Mouse (Mus musculus): Measurements from ENCODE around the gene Fbxo8.

The Fbxo8 gene

GRCm38 (mm10) chr8:56550558-56551360 is at the start of gene Fbxo8, which contains the start of gene Cep44:
Gene Fbxo8 (plus strand): TSS chr8:56551090.
Gene Cep44 (minus strand): TSS chr8:56551047.
- in situ Hi-C loops (cut with MboI, MseI), result loop anchor here in 1 of 2 experiments (25.0 kb wide), 1 partner anchor 962 kb away; the partner anchor contains the start of gene Hmgb2

GRCm38 (mm10) chr8:56501911-56502310 is 49.0 kb upstream of the Fbxo8 start:
- in situ Hi-C loops (cut with MboI, MseI), result no loop called here

- in situ Hi-C loops (cut with MboI, MseI), result no loop called here
Observed at GRCm38 (mm10) chr8:56508318-56508951, 42.5 kb upstream of the Fbxo8 start.

GRCm38 (mm10) chr8:56508952-56509479 is 41.9 kb upstream of the Fbxo8 start:
- in situ Hi-C loops (cut with MboI, MseI), result no loop called here

- in situ Hi-C loops (cut with MboI, MseI), result no loop called here
Observed at GRCm38 (mm10) chr8:56518848-56519247, 32.0 kb upstream of the Fbxo8 start.

- in situ Hi-C loops (cut with MboI, MseI), result no loop called here
Observed at GRCm38 (mm10) chr8:56520249-56520648, 30.6 kb upstream of the Fbxo8 start.

- in situ Hi-C loops (cut with MboI, MseI), result no loop called here
Observed at GRCm38 (mm10) chr8:56521051-56521450, 29.8 kb upstream of the Fbxo8 start.

- in situ Hi-C loops (cut with MboI, MseI), result loop anchor here in 1 of 2 experiments (25.0 kb wide), 1 partner anchor 783 kb away; the partner anchor contains the start of gene Hand2
Observed at GRCm38 (mm10) chr8:56528869-56529268, 22.0 kb upstream of the Fbxo8 start.

GRCm38 (mm10) chr8:56530359-56530758 is 20.5 kb upstream of the Fbxo8 start:
- in situ Hi-C loops (cut with MboI, MseI), result loop anchor here in 1 of 2 experiments (10.0 to 25.0 kb wide), 2 partner anchors 84 to 782 kb away; partner anchors contain the start of gene Hand2

GRCm38 (mm10) chr8:56540706-56541105 is 10.2 kb upstream of the Fbxo8 start:
- in situ Hi-C loops (cut with MboI, MseI), result loop anchor here in 1 of 2 experiments (25.0 kb wide), 1 partner anchor 772 kb away; the partner anchor contains the start of gene Hand2

GRCm38 (mm10) chr8:56547866-56548265 is 3.0 kb upstream of the Fbxo8 start:
- in situ Hi-C loops (cut with MboI, MseI), result loop anchor here in 1 of 2 experiments (25.0 kb wide), 1 partner anchor 764 kb away; the partner anchor contains the start of gene Hand2

GRCm38 (mm10) chr8:56551361-56551852 is 517 bp downstream of the Fbxo8 start:
- in situ Hi-C loops (cut with MboI, MseI), result loop anchor here in 1 of 2 experiments (25.0 kb wide), 1 partner anchor 961 kb away; the partner anchor contains the start of gene Hmgb2

- in situ Hi-C loops (cut with MboI, MseI), result loop anchor here in 1 of 2 experiments (25.0 kb wide), 1 partner anchor 960 kb away; the partner anchor contains the start of gene Hmgb2
Observed at GRCm38 (mm10) chr8:56552045-56552444, 1.2 kb downstream of the Fbxo8 start.

GRCm38 (mm10) chr8:56552551-56553103 is 1.7 kb downstream of the Fbxo8 start:
- in situ Hi-C loops (cut with MboI, MseI), result loop anchor here in 1 of 2 experiments (25.0 kb wide), 1 partner anchor 960 kb away; the partner anchor contains the start of gene Hmgb2

- in situ Hi-C loops (cut with MboI, MseI), result loop anchor here in 1 of 2 experiments (25.0 kb wide), 1 partner anchor 948 kb away; the partner anchor contains the start of gene Hmgb2
Observed at GRCm38 (mm10) chr8:56564399-56565047, 13.6 kb downstream of the Fbxo8 start.

- in situ Hi-C loops (cut with MboI, MseI), result loop anchor here in 1 of 2 experiments (25.0 kb wide), 1 partner anchor 945 kb away; the partner anchor contains the start of gene Hmgb2
Observed at GRCm38 (mm10) chr8:56566856-56567255, 16.0 kb downstream of the Fbxo8 start.

GRCm38 (mm10) chr8:56580918-56581317 is 30.0 kb downstream of the Fbxo8 start:
- in situ Hi-C loops (cut with MboI, MseI), result no loop called here

- in situ Hi-C loops (cut with MboI, MseI), result no loop called here
Observed at GRCm38 (mm10) chr8:56582841-56583240, 32.0 kb downstream of the Fbxo8 start.

- in situ Hi-C loops (cut with MboI, MseI), result no loop called here
Observed at GRCm38 (mm10) chr8:56589004-56589403, 38.1 kb downstream of the Fbxo8 start.

- in situ Hi-C loops (cut with MboI, MseI), result no loop called here
Observed at GRCm38 (mm10) chr8:56591084-56591483, 40.2 kb downstream of the Fbxo8 start.

All from T-helper 17 cell (primary cell).